Mouse (Mus musculus) adrenal gland, postnatal 10 days (tissue): ENCODE data around the gene Parva. TPM values are rescaled to one million over a fixed set of nuclear protein-coding genes. Genes with fewer than 3 reads are reported as not detected.
A peak's percentile ranks its signal among the peaks of the same experiment; 100 is the strongest.

Experiments used
- DNase-seq: peaks from one replicate; pipeline ENCODE4 v3.0.0; 2021; ENCODE audit warnings: mixed read lengths
- total RNA-seq, 2 experiments: library from RNA; stranded (reverse); gene quantifications; 2 replicates each; pipeline ENCODE4 v1.2.3; 2021

Gene Parva
- total RNA-seq, 2 experiments from 2014 or later, result 84.3 to 105 TPM

- no peak for DNase-seq
Observed at GRCm38 (mm10) chr7:112514636-112515193, 87.4 kb downstream of the Parva start.

GRCm38 (mm10) chr7:112525465-112525864, 98.2 kb downstream of the Parva start:
- DNase-seq, result no peak

- no peak for DNase-seq
Observed at GRCm38 (mm10) chr7:112526226-112526625, 98.9 kb downstream of the Parva start.

GRCm38 (mm10) chr7:112527230-112527629, 99.9 kb downstream of the Parva start:
- peak; percentile 42 for DNase-seq

GRCm38 (mm10) chr7:112528059-112528458, 100.8 kb downstream of the Parva start:
- DNase-seq, result no peak

- peak; percentile 56 for DNase-seq
Observed at GRCm38 (mm10) chr7:112528582-112529360, 101.5 kb downstream of the Parva start.

- DNase-seq, result no peak
Observed at GRCm38 (mm10) chr7:112530924-112531323, 103.6 kb downstream of the Parva start.

- DNase-seq, result no peak
Observed at GRCm38 (mm10) chr7:112534148-112534547, 106.8 kb downstream of the Parva start.

GRCm38 (mm10) chr7:112535408-112535921, 108.2 kb downstream of the Parva start:
- peak; percentile 47 for DNase-seq

- DNase-seq, result no peak
Observed at GRCm38 (mm10) chr7:112549136-112549535, 121.8 kb downstream of the Parva start.

- DNase-seq, result no peak
Observed at GRCm38 (mm10) chr7:112561504-112561903, 134.2 kb downstream of the Parva start.

- DNase-seq, result no peak
Observed at GRCm38 (mm10) chr7:112567004-112567403, 139.7 kb downstream of the Parva start.

- no peak for DNase-seq
Observed at GRCm38 (mm10) chr7:112568961-112569360, 141.7 kb downstream of the Parva start.

- no peak for DNase-seq
Observed at GRCm38 (mm10) chr7:112581621-112582020, 154.3 kb downstream of the Parva start.

- no peak for DNase-seq
Observed at GRCm38 (mm10) chr7:112582882-112583405, 155.6 kb downstream of the Parva start.

GRCm38 (mm10) chr7:112587449-112587848, 160.1 kb downstream of the Parva start:
- DNase-seq, result no peak

- no peak for DNase-seq
Observed at GRCm38 (mm10) chr7:112589530-112589929, 162.2 kb downstream of the Parva start.

GRCm38 (mm10) chr7:112593586-112593985, 166.3 kb downstream of the Parva start:
- DNase-seq, result no peak

GRCm38 (mm10) chr7:112595226-112595850, 168.0 kb downstream of the Parva start:
- no peak for DNase-seq

- DNase-seq, result no peak
Observed at GRCm38 (mm10) chr7:112599650-112600049, 172.3 kb downstream of the Parva start.

GRCm38 (mm10) chr7:112600163-112600562, 172.9 kb downstream of the Parva start:
- peak; percentile 62 for DNase-seq

GRCm38 (mm10) chr7:112602966-112603365, 175.7 kb downstream of the Parva start:
- DNase-seq, result peak; percentile 17
